Mouse (Mus musculus) WW6 (cell line): ENCODE results near the gene Rxra.
A peak's percentile ranks its signal among the peaks of the same experiment; 100 is the strongest.

Experiments used
- DNase-seq: peaks from one replicate; pipeline ENCODE4 v3.0.0-alpha.2; 2013; ENCODE audit warnings: low read depth, low spot score

Gene Rxra

DNA sequence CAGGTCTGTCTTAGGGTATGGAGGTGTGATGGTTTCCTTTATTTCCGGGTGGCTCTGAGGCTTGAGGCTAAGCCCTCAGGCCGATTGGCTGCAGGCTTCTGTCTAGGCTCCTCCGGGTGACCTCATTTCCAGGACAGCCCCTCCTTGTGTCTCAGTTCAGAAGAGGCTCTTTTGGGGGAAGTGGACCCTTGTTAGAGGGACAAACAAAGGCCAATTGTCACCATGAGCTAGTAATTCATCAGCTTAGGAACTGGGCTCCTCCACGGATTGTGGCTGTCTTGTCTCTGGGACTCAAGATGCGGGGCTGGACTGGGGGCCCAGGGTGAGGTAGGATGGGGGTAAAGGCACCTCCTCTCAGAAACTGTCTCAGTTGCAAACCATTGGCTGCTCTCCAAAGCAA is 5.5 kb upstream of the Rxra start:
- DNase-seq: no peak

DNA sequence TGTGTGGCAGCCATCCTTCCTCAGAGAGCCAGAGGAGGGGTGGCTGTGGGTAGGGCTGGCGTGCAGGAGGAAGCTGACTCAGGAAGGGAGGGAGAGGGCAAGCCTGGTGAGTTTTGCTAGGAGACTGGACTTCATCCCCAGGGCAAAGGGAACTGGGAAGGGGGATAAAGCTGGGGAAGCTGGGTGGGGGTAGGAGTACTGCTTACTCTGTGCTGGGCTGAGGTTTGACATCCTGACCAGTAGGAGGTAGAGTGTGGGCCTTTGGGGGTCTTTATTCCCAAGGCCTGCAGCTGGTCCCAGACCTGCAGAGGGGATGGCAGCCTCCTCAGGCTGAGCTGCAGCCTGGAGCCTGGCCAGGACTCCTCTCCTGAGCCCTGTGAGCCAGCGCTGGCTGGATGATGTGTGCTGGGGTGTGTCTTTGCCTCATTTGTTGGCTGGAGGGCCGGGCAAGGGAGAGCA is 4.6 kb upstream of the Rxra start:
- DNase-seq: no peak

DNA sequence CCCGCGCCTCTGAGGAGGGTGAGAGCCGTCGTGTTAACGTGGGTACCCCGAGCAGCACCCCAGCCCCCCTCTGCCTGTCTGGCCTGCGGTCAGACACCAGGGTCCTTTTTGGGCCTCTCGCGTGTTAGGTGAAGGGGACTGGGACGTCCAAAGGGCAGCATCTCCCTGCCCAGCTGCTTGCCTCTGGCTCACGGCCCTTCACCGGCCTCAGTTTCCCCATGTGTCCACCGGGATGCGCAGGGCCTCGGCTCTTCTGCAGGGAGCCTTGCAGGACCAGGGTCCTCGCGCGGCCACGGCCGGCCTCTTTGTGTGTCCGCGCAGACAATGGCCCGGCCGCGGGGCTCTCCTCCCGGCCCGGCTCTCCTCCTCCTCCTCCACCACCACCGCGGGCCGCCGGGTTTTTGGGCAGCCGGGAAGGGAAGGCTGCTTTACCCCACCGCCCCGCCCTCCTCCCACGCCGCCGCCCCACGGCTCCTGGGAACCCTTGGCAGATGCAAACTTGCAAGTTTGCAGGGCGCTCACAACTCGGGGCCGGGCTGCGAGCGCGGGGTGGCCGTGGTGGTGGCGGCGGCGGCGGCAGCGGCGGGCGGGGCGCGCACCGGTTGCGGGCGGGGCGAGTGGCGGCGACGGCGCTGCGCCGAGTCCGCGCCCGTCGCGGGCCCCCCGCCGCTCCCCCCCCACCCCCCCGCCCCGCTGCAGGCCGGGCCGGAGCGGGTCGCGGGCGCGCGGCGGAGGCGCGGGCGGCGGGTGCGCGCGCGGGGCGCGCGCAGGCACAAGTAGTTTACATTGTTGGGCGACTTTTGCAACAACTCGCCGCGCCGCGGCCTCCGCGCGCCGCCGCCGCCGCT is 462 bp downstream of the Rxra start:
- DNase-seq: peak; percentile 26

DNA sequence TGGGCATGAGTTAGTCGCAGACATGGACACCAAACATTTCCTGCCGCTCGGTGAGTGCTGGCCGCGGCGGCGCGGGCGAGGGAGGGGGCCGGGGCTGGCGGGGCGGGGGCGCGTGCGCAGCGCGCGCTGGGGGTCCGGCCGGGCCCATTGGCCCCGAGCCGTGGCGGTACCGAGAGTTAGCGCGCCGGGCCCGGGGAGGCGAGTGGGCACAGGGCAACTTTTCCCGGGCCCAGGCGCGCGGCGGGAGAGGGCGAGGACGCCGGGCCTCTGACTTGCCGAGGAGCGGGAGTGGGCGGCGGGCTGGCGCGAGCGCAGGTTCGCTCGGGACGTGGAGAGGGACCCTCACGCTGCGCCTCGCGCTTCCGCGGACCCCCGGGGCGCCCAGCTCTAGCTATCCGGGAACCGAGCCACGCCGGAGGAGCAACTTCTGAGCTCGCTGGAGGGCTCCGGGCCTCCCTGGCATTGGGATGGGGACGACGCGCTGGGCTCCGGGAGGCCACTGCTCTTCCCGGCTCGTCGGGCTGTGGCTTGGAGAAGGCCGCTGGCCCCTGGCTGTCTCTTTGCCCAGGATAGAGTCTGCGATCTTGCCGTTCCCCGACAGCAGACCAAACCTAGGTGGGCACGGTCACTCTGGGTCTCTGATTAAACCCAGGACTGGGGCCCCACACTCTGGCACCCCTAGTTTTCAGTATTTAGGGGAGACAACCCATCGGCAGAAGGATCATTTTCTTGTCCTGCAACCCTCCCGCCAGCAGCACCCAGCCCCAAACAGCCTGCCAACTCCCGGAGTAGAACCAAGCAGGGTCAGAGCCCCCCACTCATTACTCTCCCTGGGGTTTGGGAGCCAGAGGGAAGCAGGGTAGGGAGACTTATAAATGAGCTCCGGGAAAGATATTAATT is 1.4 kb downstream of the Rxra start:
- DNase-seq: no peak

DNA sequence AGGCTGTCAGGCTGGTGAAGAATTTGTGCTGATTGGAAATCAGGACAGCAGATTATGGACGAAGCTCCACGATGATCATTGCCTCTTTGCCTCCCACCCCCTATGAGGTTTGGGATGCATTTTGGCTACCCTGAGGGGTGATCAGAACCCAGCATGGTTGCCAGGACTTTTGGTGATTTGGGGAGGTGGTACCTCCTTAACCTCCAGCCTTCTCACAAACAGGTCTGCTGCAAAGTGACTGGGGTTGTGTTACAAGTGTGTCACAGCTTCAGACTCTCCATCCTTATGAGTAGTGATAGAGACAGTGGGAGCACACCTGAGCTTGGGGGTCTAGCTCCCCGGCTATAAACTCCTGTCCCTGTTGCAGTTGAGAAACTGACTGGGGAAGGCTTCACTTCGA is 2.1 kb downstream of the Rxra start:
- no peak for DNase-seq

DNA sequence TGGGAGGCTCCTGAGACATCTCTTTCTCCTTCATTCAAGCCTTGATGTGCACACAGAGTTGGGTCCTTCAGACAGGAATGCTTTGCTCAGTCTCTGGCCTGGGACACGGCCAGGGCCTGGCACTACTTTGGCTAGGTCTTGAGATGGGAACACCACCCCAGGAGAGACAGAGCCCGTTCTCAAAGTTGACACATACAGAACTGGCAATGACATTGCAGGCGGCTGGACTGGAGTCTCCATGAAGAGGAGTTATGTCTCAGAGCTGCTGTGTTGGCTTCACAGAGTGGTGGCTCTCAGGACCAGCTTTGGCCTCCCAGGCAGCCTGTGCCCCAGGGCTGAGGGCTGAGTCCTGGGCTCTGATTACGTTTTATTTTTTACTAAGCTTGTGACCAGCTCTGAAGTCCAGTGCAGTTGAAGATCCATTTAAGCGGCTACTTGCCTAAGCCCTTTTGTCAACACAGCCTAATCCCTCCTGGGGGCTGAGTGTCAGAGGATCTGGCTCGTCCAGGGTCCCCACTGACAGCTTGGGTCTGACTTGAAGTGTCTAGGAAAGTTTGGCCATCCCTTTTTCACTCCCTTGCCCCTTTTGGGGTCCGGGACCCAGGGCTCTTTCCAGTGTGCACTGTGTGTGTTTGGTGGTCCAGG is 2.7 kb downstream of the Rxra start:
- no peak for DNase-seq

DNA sequence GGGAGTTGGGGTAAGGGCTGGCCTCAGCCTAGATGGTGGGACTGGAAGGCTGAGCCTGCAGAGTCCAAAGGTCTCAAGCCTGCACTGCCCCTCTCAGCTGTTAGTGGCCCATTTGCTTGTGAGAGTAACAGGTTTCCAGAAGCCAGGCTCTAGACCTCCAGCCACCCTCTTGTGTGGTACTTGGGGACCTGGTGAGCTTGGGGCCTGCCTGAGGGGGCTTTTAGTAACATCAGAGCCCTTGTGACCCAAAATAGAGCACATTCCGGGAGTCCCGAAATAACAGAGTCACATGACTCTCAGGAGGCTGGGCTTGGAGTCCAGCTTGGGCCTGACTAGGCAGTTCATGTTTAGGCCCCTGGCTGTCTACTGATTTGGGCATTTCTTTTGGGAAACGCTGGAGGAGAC is 3.4 kb downstream of the Rxra start:
- DNase-seq: no peak

DNA sequence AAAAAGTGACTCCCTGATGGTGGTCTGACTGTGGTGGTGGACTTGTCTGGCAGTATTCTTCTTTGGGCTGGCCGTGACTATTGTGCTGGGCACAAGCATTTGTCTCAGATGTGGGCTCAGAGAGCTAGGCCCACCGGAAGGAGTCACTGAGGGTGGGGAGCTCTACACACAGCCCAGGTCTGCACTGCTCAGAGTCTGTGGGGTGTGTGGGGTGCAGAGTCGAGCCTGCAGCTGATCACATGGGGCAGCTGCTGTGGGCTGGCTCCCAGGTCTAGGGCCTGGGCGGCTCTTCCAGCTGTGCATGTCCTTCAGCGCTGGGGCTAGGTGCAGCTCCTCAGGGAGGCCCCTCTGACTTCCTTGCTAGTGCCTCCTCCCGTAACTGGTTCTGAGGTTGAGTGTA is 3.8 kb downstream of the Rxra start:
- DNase-seq: no peak

DNA sequence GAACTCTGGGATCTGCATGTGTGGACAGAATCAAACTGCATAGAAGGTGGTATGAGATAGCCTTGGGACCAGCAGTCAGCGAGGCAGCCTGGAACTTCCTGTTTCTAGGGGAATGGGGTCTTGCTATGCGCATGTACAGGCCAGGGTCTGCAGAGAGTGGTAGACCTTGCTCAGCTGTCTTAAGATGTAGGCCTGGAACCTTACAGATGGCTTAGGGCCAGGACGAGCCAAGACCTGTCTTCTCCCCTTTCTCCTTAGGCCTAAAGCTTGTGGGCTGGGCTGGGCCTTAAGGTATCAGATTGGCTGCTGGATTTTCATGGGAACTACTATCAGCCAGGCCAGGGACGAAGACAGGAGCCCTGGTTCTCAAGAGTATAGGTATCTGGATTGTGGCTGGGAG is 4.4 kb downstream of the Rxra start:
- no peak for DNase-seq

DNA sequence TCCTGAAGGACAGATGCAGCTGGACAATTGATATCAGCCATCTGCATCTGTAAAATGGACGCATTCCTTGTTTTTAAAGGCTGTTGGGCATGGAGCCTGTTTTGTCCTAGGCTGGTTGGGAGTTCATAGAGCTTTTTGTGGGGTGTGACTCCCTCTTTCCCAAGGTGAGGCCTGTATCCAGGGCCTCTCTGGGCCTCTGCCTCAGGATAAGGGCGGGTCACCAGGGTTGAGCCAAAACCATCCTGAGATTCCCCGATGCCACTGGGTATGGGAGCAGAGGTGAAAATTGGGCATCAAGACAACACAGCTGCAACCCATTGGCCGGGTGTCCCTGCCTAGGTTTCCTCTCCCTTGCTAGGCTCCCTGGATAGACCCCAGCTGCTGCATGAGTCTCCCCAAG is 5.2 kb downstream of the Rxra start:
- DNase-seq: no peak

DNA sequence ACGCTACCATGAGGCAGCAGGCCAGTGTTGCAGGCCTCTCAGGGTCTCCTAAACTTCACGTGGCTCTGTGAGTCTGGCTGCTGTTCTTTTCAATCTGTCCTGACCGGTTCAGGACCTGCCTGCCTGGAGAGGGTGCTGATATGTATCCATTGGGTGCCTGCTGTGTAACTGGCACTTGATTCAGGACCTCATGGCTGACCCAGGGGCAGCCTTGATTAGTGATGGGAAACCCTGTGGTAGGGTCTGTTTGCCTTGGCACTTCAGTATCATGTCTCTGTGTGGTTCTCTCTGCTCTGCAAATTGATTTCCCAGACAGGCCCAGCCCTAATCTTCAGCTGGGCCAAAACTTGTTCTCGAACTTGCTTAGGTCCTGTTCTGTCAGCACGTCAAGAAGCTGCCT is 5.9 kb downstream of the Rxra start:
- DNase-seq: no peak

DNA sequence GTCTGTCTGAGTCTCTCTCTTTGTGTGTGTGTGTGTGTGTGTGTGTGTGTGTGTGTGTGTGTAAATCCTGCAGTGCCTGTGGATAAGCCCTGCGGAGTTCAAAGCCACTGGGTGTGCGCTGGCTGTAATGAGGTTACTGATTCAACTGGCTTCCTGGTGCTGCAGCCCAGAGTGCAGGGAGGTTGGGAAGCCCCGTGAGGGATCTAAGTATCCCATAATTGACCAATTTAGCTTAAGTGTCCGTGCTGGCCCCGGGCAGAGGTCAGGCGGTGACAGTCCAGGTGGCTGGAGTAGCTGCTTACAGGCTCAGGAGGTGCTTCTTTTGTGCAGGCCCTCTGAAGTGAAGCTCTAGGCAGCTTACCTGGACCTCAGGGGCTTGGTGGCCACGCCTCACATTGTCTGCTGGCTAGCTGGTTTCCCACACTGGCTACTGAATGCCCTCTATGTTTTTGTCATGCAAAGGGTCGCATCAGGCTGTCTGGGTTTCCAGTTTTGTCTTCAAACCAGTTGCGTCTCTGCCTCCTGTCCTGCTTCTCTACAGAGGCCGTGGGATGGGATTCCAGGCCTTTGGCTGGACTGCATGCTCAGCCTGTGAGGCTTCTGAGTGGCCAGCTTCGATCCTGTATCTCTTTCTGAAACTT is 7.9 kb downstream of the Rxra start:
- DNase-seq: no peak

DNA sequence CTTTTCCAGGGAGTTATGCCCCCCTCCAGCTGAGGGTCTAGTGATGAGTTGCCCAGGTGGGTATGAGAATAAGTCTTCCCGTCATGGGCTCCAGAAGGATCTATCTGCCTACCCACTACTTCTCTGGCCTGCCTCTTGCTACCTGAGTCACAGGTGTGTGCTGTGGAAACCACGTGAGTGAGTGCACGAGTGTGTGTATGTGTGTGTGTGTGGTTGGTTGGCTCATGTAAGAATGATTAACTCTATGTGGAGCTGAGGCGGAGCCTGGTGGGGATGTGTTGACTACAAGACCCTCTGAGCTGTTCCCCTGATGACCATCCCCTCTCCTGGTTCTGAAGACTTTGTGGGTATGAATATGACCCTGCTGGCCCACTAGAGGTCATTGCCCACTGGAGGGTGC is 9.7 kb downstream of the Rxra start:
- DNase-seq: no peak

DNA sequence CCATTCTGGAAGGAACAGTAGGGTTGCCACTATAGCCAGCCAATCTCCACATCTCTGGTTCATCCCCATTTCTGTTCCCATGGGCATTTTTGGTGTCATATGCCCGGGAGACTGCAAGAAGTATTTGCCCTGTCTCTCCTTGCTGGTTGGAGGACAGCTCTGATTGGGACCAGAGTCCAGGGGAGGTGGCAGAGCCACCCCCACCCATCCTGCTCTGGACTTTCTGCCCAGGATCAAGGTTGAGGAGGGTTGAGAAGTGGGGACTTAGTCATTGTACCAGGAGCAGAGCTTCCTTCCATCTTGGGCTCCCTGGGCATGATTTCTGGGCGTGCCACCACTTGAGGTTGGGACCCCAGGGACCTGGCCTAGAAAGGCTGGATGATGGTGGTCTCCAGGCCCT is 10.1 kb downstream of the Rxra start:
- DNase-seq: no peak

DNA sequence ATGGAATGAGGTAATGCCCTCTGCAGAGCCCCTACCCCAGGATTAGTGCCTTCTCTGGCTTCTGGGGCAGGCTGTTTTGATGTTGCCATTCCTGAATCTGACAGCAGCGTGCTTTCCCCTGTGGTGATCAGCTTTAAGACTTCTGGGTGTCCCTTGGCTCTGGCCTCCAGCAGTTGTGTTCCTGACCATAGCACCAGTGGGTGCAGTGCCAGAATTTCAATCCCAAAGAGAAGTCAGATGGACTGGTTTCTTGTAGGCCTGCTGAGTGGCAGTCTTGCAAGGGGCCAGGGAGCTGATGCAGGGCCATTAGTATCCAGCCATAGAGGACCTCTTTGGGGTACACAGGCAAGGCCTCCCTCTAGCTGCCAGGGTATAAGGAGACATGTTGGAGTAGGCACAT is 10.8 kb downstream of the Rxra start:
- no peak for DNase-seq

DNA sequence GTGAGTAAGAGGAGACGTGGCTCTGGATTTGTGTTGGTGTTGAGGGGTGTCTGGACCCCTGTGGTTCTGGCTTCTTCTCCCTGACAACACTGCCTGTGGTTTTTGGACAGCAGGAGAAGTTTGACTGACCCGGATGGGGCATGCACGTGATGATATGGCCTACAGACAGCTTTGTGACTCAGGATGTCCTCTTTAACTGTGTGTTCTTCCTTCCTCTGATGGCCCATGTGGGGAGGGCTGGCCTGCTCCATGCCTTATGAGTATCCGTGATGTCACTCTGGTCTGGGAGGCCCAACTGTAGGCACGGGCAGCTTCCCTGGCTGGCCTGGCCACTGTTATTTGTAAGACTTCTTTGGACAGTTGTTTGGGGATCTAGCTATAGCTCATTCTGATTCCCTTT is 11.7 kb downstream of the Rxra start:
- DNase-seq: no peak

DNA sequence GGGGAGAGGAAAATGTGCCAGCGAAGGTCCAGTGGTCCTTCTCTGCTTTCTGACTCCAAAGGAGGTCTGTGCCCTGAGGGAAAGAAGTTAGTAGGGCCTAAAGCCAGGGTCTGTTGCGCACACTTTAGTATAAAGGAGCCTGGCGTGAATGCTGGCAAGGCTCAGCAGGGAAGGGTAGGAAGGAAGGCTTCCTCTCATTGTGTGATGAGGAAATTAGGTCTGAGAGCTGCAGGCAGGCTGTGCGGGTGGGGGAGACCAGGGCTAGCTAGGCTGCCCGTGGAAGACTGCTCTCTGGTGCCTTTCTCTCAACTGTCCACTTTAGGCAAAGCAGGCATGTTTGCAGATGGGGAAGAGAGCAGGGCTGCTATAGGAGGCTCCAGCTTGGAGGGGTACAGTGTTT is 14.5 kb downstream of the Rxra start:
- DNase-seq: no peak

DNA sequence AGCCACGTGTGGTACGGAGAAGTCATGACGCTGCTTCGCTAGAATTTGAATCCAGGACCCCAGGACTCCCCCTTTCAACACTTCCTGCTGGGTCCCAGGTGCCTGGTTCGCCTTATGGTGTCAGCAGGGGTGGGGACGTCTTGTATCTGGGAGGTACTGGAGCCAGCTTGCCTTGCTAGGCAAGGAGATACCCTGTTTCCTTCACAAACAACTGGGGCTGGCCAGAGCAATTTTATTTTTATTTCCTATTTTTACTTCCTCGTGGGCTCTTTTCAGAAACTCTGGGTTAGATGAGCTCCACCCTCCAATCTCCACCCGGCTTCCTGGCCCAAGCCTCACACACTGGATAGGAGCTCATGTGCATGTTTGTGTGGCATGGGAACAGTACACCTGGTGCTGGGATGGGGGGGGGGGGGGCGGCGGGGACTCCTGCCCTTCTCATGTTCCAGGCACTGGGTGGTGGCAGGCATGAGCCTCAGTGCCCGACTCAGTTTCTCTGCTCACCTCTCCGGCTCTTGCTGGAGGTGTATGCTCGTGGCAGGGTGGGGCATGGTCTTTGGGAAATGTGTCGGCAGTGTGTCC is 15.0 kb downstream of the Rxra start:
- DNase-seq: no peak

DNA sequence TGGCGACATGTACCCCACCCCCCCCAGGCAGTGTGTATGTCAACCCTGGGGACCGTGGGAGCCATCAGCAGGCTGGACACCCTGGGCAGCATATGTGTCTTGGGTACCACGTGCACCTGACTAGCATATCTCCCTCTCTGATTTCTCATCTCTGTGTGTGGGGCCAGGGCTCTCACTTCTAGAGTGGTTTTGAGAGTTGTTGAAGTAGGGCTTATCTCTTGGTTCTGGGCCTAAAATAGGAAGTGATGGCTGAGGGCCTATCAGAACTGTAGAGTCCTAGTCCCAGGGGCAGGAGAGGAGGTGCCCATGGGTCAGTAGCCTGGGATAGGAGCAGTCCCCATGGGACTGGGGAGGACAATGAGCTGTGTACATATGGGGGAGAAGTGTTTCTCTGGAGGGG is 16.4 kb downstream of the Rxra start:
- no peak for DNase-seq

DNA sequence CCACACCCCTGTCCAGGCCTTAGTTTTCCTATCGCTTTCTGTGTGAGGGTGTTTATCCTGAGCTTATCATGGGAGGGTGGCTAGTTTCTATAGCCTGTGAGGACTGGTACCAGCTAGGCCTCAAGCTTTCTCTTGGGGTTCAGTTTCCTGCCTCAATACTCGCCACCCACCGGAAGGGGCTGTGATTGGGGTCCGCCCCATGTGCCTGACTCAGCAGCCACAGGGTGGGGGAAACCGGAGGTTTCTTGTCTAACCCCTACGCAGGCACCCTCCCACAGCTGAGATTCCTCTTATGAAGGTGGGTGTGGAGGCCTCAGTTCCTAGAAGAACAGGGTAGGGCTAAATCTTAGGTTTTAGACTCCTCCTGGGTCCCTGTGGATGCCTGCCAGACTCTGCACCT is 17.4 kb downstream of the Rxra start:
- no peak for DNase-seq

DNA sequence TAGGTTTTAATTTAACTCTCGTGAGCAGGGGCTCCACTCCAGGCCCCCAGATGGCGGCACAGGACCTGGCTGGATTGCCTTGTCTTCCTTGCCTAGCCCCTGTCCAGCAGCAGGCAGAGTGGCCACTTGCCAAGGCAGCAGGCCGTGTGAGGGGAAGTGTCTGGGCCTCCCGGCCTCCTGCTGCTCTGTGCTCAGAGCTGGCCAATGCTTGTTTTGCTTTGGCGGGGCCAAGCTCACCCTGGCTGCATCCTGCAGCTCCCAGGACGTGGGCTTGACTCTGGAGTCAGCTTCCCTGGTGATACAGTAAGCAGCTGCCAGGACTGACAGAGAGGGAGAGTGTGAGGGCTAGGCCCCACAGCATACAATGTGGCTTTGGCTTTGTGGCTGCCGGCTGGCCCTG is 23.3 kb downstream of the Rxra start:
- DNase-seq: no peak

DNA sequence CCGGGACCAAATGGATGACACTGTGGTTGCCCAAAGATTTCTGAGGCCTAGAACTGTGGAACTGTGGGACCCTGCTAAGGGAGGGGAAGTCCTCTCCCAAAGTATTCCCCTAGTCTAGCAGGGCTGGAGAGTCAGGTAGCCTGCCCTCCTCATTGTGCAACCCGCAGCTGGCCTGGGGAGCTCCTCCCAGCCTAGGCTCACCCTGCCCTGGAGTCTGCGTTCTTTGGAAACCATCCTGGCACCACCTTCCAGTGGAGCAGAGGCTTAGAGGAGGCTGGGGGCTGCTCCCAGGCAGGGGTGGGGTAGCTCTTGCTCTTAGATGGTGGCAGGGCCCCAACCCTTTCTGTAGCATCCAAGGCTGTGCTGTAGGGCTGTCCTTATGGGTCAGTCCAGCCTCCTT is 26.0 kb downstream of the Rxra start:
- no peak for DNase-seq
